Mouse (Mus musculus): ENCODE data around the gene Clstn2. TPM values are rescaled to one million over a fixed set of nuclear protein-coding genes. Genes with fewer than 3 reads are reported as not detected.

Gene Clstn2
- total and polyA plus RNA-seq, 2 experiments from 2014 or later = 0.14 to 0.61 TPM

- Histone ChIP-seq H3K27ac (ENCODE audit: low read depth) (no peak overlapping the region), H3K4me2 (ENCODE audit: low read depth, low read length) (no peak overlapping the region), H3K9ac (replicated peaks; ENCODE audit: low read depth, low read length) (no peak overlapping the region), H3K4me3 (ENCODE audit: low read depth, low read length) (no peak overlapping the region), H3K9me3 (replicated peaks; ENCODE audit: control insufficient read depth, low read length) (no peaks in the 10 kb centered on the region), H3K36me3 (replicated peaks; ENCODE audit: control insufficient read depth, insufficient read depth, low read length) (no peaks in the 10 kb centered on the region), H3K27me3 (ENCODE audit: control insufficient read depth, insufficient read depth, low read length) (no peaks in the 10 kb centered on the region), H3K4me1 (ENCODE audit: control insufficient read depth, insufficient read depth) (no peaks in the 10 kb centered on the region)
- DNase-seq (ENCODE audit: low spot score) = no peak
- no peak for ATAC-seq (ENCODE audit: insufficient read depth, low read depth)
- TF ChIP-seq CTCF (IDR thresholded peaks at IDR 0.05; ENCODE audit: low read depth) (no peak), EP300 (IDR thresholded peaks at IDR 0.05; ENCODE audit: low read depth) (no peak)
- 87% methylated on average over 13 of the region's 13 CpGs for WGBS
Measured at GRCm38 (mm10) chr9:97532536-97532935, 500.4 kb downstream of the Clstn2 start.

GRCm38 (mm10) chr9:97527926-97528325 is 505.1 kb downstream of the Clstn2 start:
- H3K27ac ChIP-seq (ENCODE audit: low read depth) = no peak overlapping the region
- no peak overlapping the region for H3K4me3 ChIP-seq (ENCODE audit: low read depth, low read length)
- ATAC-seq (ENCODE audit: insufficient read depth, low read depth) (no peak), DNase-seq (ENCODE audit: low spot score) (no peak)
- no peaks in the 10 kb centered on the region for H3K27me3 ChIP-seq (ENCODE audit: control insufficient read depth, insufficient read depth, low read length)
- H3K4me2 ChIP-seq (ENCODE audit: low read depth, low read length) = no peak overlapping the region
- 85% methylated on average over 1 of the region's 1 CpGs for WGBS
- no peaks in the 10 kb centered on the region for H3K4me1 ChIP-seq (ENCODE audit: control insufficient read depth, insufficient read depth)
- no peaks in the 10 kb centered on the region for H3K9me3 ChIP-seq (replicated peaks; ENCODE audit: control insufficient read depth, low read length)
- no peaks in the 10 kb centered on the region for H3K36me3 ChIP-seq (replicated peaks; ENCODE audit: control insufficient read depth, insufficient read depth, low read length)
- TF ChIP-seq EP300 (IDR thresholded peaks at IDR 0.05; ENCODE audit: low read depth) = no peak
- no peak for TF ChIP-seq CTCF (IDR thresholded peaks at IDR 0.05; ENCODE audit: low read depth)
- no peak overlapping the region for H3K9ac ChIP-seq (replicated peaks; ENCODE audit: low read depth, low read length)

GRCm38 (mm10) chr9:97527276-97527675 is 505.7 kb downstream of the Clstn2 start:
- H3K4me1 ChIP-seq (ENCODE audit: control insufficient read depth, insufficient read depth) = no peaks in the 10 kb centered on the region
- no peak overlapping the region for H3K4me3 ChIP-seq (ENCODE audit: low read depth, low read length)
- H3K36me3 ChIP-seq (replicated peaks; ENCODE audit: control insufficient read depth, insufficient read depth, low read length) = no peaks in the 10 kb centered on the region
- DNase-seq (ENCODE audit: low spot score) = no peak
- no peaks in the 10 kb centered on the region for H3K9me3 ChIP-seq (replicated peaks; ENCODE audit: control insufficient read depth, low read length)
- no peaks in the 10 kb centered on the region for H3K27me3 ChIP-seq (ENCODE audit: control insufficient read depth, insufficient read depth, low read length)
- H3K27ac ChIP-seq (ENCODE audit: low read depth) = no peak overlapping the region
- TF ChIP-seq EP300 (IDR thresholded peaks at IDR 0.05; ENCODE audit: low read depth) (no peak), CTCF (IDR thresholded peaks at IDR 0.05; ENCODE audit: low read depth) (no peak)
- WGBS = 83% methylated on average over 1 of the region's 1 CpGs
- ATAC-seq (ENCODE audit: insufficient read depth, low read depth) = no peak
- no peak overlapping the region for H3K4me2 ChIP-seq (ENCODE audit: low read depth, low read length)
- no peak overlapping the region for H3K9ac ChIP-seq (replicated peaks; ENCODE audit: low read depth, low read length)

GRCm38 (mm10) chr9:97525563-97525962 is 507.4 kb downstream of the Clstn2 start:
- WGBS = 54% methylated on average over 3 of the region's 3 CpGs
- Histone ChIP-seq H3K36me3 (replicated peaks; ENCODE audit: control insufficient read depth, insufficient read depth, low read length) (no peaks in the 10 kb centered on the region), H3K4me1 (ENCODE audit: control insufficient read depth, insufficient read depth) (no peaks in the 10 kb centered on the region), H3K4me3 (ENCODE audit: low read depth, low read length) (no peak overlapping the region), H3K27me3 (ENCODE audit: control insufficient read depth, insufficient read depth, low read length) (no peaks in the 10 kb centered on the region), H3K9me3 (replicated peaks; ENCODE audit: control insufficient read depth, low read length) (no peaks in the 10 kb centered on the region), H3K9ac (replicated peaks; ENCODE audit: low read depth, low read length) (no peak overlapping the region), H3K4me2 (ENCODE audit: low read depth, low read length) (no peak overlapping the region), H3K27ac (ENCODE audit: low read depth) (no peak overlapping the region)
- ATAC-seq (ENCODE audit: insufficient read depth, low read depth) (no peak), DNase-seq (ENCODE audit: low spot score) (no peak)
- TF ChIP-seq EP300 (IDR thresholded peaks at IDR 0.05; ENCODE audit: low read depth) = no peak

- ATAC-seq (ENCODE audit: insufficient read depth, low read depth) = no peak
- H3K4me3 ChIP-seq (ENCODE audit: low read depth, low read length) = no peak overlapping the region
- no peak overlapping the region for H3K27ac ChIP-seq (ENCODE audit: low read depth)
- no peaks in the 10 kb centered on the region for H3K36me3 ChIP-seq (replicated peaks; ENCODE audit: control insufficient read depth, insufficient read depth, low read length)
- no peak for DNase-seq (ENCODE audit: low spot score)
- H3K4me1 ChIP-seq (ENCODE audit: control insufficient read depth, insufficient read depth) = no peaks in the 10 kb centered on the region
- WGBS = 69% methylated on average over 3 of the region's 3 CpGs
- no peaks in the 10 kb centered on the region for H3K9me3 ChIP-seq (replicated peaks; ENCODE audit: control insufficient read depth, low read length)
- H3K4me2 ChIP-seq (ENCODE audit: low read depth, low read length) = no peak overlapping the region
- H3K27me3 ChIP-seq (ENCODE audit: control insufficient read depth, insufficient read depth, low read length) = no peaks in the 10 kb centered on the region
- TF ChIP-seq CTCF (IDR thresholded peaks at IDR 0.05; ENCODE audit: low read depth) = no peak
- no peak for TF ChIP-seq EP300 (IDR thresholded peaks at IDR 0.05; ENCODE audit: low read depth)
- no peak overlapping the region for H3K9ac ChIP-seq (replicated peaks; ENCODE audit: low read depth, low read length)
Measured at GRCm38 (mm10) chr9:97524861-97525260, 508.1 kb downstream of the Clstn2 start.

GRCm38 (mm10) chr9:97520771-97521170 is 512.2 kb downstream of the Clstn2 start:
- no peak overlapping the region for H3K4me2 ChIP-seq (ENCODE audit: low read depth, low read length)
- no peak for TF ChIP-seq EP300 (IDR thresholded peaks at IDR 0.05; ENCODE audit: low read depth)
- no peak for TF ChIP-seq CTCF (IDR thresholded peaks at IDR 0.05; ENCODE audit: low read depth)
- H3K9ac ChIP-seq (replicated peaks; ENCODE audit: low read depth, low read length) = no peak overlapping the region
- WGBS = 88% methylated on average over 3 of the region's 3 CpGs
- no peaks in the 10 kb centered on the region for H3K9me3 ChIP-seq (replicated peaks; ENCODE audit: control insufficient read depth, low read length)
- no peak for DNase-seq (ENCODE audit: low spot score)
- no peaks in the 10 kb centered on the region for H3K27me3 ChIP-seq (ENCODE audit: control insufficient read depth, insufficient read depth, low read length)
- H3K36me3 ChIP-seq (replicated peaks; ENCODE audit: control insufficient read depth, insufficient read depth, low read length) = no peaks in the 10 kb centered on the region
- no peak overlapping the region for H3K4me3 ChIP-seq (ENCODE audit: low read depth, low read length)
- H3K4me1 ChIP-seq (ENCODE audit: control insufficient read depth, insufficient read depth) = no peaks in the 10 kb centered on the region
- no peak overlapping the region for H3K27ac ChIP-seq (ENCODE audit: low read depth)
- ATAC-seq (ENCODE audit: insufficient read depth, low read depth) = no peak

Measured in heart, postnatal 0 days (tissue).